Mouse (Mus musculus) bone marrow, adult 2 months (tissue): ENCODE measurements around the gene Abca3. TPM values are rescaled to one million over a fixed set of nuclear protein-coding genes. Genes with fewer than 3 reads are reported as not detected.
A peak's percentile ranks its signal among the peaks of the same experiment; 100 is the strongest.
"Not testable (repeated sequence)": the region's sequence is repeated elsewhere in the genome, so short reads cannot be mapped to it uniquely, and the experiment has no call there.

Source experiments
- H3K27ac ChIP-seq: fragments of 200-500 bp; 2 replicates; pipeline ENCODE4 v1.5.1; 2012; ENCODE audit warnings: low read depth, mild to moderate bottlenecking, control low read depth, inconsistent platforms, low read length; ENCODE audit not compliant: control insufficient read depth, poor library complexity, insufficient read depth
- H3K4me1 ChIP-seq: fragments of 200-500 bp; 2 replicates; pipeline ENCODE4 v1.6.1; 2011; ENCODE audit warnings: low read length; ENCODE audit not compliant: control insufficient read depth, insufficient read depth
- H3K4me3 ChIP-seq: fragments of 200-500 bp; replicated peaks from 2 replicates; pipeline ENCODE3; 2011; ENCODE audit warnings: mild to moderate bottlenecking, low read depth, low read length, control low read depth; ENCODE audit not compliant: control insufficient read depth
- CTCF ChIP-seq: fragments of 200-500 bp; IDR thresholded peaks from 2 replicates; pipeline ENCODE4 v1.5.1; 2011; ENCODE audit warnings: low read length, control low read depth; ENCODE audit not compliant: control insufficient read depth, insufficient read depth
- POLR2A ChIP-seq: fragments of 200-500 bp; IDR thresholded peaks from 2 replicates; pipeline ENCODE4 v1.6.1; 2011; ENCODE audit warnings: low read depth, mild to moderate bottlenecking, control low read depth, low read length, borderline replicate concordance; ENCODE audit not compliant: control insufficient read depth
- WGBS: fragments of 180-500 bp; shearing (Covaris S2); methylation state at CpG from one replicate; pipeline ENCODE4 v1.1.7; 2018; 5-methylcytosine and 5-hydroxymethylcytosine counted together
- polyA plus RNA-seq: library from polyadenylated mRNA; stranded (reverse); fragments of >200 nt; gene quantifications from 2 replicates; pipeline ENCODE4 v1.2.4, GENCODE M21; 2011; ENCODE audit warnings: low replicate concordance; ENCODE audit not compliant: missing spikeins, insufficient read depth, insufficient read length

Gene Abca3
- polyA plus RNA-seq, 1 experiment: 36.5 TPM

DNA sequence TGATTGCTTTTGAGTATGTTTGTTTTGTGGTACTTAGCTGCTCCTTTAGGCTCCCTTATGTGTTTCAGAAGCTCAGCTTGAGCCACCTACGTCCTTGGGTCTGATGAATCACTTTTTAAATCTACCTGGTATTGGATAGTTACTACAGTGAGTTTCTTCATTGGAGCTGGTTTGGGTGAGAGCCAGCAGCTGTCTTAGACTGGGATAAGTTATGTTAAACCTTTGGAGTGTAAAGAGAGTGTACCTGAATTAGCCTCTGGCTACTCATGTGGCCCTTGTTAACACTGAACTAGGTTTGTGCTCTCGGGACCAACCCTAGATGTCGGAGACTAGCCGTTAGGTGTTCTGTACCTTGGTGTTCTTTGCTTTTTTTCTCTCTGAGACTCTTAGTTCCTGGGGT, 71.4 kb downstream of the Abca3 start:
- Histone ChIP-seq H3K4me3 (no peak overlapping the region), H3K4me1 (no peaks in the 10 kb centered on the region; the same call in 1 of the 2 replicates), H3K27ac (no peak overlapping the region)
- 92% methylated on average over 4 of the region's 4 CpGs for WGBS
- TF ChIP-seq CTCF (no peak), POLR2A (no peak)

DNA sequence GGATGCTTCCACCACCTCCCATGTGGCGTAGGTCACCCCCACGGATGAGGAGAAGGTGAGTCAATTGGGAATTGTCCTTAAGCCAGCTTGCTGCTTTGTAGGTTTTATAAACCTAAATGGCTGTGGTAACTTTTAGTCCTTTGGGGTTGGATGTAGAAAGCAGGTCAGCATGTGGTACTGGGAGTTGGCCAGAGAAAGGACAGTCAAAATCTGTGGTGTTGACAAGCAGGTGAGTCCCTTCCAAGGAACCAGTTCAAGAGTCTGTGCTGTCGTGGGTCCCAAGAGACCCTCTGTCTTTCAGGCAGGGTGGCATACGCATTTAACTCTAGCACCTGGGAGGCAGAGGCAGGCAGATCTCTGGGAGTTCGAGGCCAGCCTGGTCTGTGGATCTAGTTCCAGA, 72.7 kb downstream of the Abca3 start:
- Histone ChIP-seq H3K4me1 (no peaks in the 10 kb centered on the region; the same call in 1 of the 2 replicates), H3K27ac (no peak overlapping the region), H3K4me3 (no peak overlapping the region)
- no peak for TF ChIP-seq CTCF
- no peak for TF ChIP-seq POLR2A
- WGBS: 91% methylated on average over 5 of the region's 5 CpGs

DNA sequence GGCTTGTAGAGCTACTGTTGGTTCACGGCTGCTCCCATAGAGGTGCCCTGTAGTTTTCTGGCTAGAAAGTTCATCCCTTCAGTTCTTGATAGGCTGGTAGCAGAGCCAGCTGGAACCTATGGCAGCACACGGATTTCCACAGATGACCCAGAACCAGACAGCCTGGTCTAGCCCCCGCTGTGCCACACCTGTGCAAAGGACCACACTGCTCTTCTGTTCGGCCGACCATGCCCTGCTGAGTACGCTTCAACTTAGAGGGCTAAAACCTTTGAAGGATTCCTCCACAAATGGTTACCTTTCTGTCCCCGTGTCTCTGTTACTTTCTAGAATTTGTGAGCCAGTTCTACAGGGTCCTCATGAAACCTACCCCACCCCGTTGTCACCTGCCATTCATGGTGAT, 73.6 kb downstream of the Abca3 start:
- whole genome bisulfite sequencing: 93% methylated on average over 6 of the region's 8 CpGs
- not testable (repeated sequence) for H3K4me1 ChIP-seq, H3K4me3 ChIP-seq, H3K27ac ChIP-seq

DNA sequence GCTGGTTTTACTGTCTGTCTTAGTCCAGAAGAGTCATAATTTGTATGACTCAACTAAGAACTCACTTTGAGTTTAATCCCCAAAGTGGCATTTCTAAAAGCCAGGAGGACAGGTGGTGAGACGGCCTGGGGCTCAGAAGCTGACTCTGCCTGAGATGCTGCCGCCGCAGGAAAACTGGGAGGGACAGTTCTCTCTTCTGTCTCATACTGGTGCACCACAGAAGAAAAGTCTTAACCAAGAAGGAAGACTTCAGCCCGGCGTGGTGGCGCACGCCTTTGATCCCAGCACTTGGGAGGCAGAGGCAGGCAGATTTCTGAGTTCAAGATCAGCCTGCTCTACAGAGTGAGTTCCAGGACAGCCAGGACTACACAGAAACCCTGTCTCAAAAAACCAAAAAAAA, 74.2 kb downstream of the Abca3 start:
- Histone ChIP-seq H3K4me1 (no peaks in the 10 kb centered on the region; the same call in 1 of the 2 replicates), H3K4me3 (no peak overlapping the region), H3K27ac (no peak overlapping the region)
- 93% methylated on average over 7 of the region's 7 CpGs for WGBS
- TF ChIP-seq CTCF: no peak
- no peak for TF ChIP-seq POLR2A

DNA sequence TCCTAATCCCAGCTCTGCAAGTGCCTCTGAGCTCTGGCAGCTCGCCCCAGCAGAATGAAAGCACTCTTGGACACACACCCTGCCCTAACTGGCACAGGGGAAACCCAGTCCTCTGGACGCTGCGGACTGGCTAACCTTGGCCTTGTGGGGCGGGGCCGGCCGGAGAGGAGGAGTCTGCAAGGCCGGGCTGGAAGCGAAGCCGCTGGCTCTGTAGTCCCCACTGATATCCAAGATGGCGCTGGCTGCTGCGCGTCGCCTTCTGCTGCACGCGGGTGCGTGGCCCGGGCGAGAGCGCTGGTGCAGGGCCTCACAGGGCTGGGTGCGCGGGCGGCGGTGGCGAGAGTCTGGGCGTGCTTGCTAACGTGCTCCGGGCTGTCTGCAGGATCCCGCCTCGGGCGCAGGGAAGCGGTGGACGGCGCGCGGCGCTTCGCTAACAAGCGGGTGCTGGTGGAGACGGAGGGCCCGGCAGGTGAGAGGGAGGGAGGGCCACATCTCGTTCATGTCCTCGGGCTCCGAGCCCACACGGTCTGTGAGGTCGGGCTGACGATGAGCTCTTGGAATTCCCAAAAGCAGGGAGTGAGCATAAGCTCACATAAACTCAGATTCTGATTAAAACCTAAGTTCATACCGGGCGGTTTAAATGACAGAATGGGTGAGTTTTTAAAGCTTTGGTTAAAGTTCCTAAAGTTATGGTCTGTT, 74.9 kb downstream of the Abca3 start, which contains the start of gene Eci1:
Eci1 (plus strand) TSS at position 171 of the 699 bp plus-strand sequence.
- peak within 1 kb of the TSS; percentile 78 for H3K4me3 ChIP-seq
- WGBS: 1% methylated on average over 48 of the region's 48 CpGs
- peak within 1 kb of the TSS; percentile 72 for H3K27ac ChIP-seq
- no peak for TF ChIP-seq CTCF
- TF ChIP-seq POLR2A: peak; percentile 95
- H3K4me1 ChIP-seq: no peaks in the 10 kb centered on the region; the same call in 1 of the 2 replicates

DNA sequence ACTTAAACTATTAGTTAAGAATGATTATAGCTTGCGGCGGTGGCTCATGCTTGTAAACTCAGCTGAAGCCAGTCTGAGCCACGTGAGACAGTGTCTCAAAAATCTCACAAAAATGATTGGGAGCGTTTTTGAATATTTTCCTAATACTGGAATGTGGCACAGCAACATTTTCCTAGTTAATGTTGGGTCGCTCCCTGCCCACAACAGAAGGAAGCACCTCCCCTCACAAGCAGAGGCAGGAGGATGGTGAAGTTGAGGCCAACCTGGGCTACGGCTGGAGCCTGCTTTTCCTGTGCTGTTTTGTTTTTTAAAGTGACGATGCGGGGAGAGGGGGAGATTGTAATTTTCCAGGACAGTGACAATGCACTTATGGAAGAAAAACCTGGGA, 75.4 kb downstream of the Abca3 start:
- H3K27ac ChIP-seq: no peak overlapping the region; the same call in 1 of the 2 replicates
- peak overlapping the region; percentile 78 for H3K4me3 ChIP-seq
- no peaks in the 10 kb centered on the region; the same call in 1 of the 2 replicates for H3K4me1 ChIP-seq
- WGBS: 2% methylated on average over 8 of the region's 8 CpGs
- TF ChIP-seq POLR2A (no peak), CTCF (no peak)

DNA sequence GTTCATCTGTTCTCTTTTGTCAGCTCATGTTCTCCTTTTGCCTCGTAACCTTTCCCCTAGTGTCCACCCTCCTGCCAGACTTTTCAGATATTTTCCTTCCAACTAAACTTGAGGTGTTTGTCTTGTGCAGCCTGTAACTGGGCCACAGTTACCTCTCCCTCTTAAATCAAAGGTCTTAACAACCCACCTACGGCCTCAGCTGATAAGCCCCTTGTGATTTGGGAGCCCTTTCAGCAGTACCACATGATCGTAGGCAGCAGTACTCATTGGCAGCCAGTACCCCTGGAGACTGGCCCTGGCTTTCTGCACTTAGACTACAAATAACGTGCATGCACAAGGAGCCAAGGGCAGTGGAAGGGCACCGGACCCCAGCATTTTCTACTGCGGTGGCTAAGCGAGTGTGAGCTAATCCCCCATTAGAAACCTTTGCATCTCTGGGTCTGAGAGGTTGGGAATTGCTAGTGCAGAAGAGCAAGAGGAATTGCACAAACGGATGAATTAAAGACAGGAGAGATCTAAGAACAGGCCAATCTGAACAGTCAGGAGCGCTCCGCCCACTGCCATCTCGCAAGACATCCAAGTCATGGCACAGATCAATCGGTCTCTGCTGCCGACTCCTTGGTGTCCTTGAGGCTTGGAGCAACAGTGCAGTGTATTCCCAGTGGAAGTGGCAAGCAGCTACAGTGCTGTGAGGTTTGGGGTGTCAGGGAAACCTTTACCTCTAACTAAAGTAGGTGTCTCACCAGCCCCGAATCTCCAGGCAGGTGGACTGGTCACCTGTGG, 77.6 kb downstream of the Abca3 start:
- Histone ChIP-seq H3K27ac (no peak overlapping the region), H3K4me1 (no peaks in the 10 kb centered on the region; the same call in 1 of the 2 replicates), H3K4me3 (no peak overlapping the region)
- WGBS: 87% methylated on average over 14 of the region's 14 CpGs
- TF ChIP-seq CTCF: no peak

DNA sequence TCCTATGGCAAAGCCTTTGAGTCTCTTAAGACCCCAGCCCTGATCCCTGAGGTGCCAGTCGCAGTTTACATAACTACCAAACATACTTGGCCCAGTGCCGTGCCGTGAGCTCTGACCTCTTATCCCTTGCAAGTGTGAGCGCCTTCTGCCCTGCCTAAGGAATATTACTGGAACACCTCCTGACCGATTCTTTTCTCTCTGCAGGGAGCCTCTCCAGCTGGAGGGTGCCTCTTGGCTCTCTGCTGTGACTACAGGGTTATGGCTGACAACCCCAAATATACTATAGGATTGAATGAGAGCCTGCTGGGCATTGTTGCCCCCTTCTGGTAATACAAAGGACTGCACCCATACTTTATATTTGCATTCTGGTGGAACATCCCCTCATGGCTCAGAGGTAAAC, 85.3 kb downstream of the Abca3 start:
- TF ChIP-seq POLR2A: no peak
- TF ChIP-seq CTCF: peak; percentile 12; the same call in 1 of the 2 replicates
- WGBS: 82% methylated on average over 5 of the region's 5 CpGs
- no peak overlapping the region for H3K27ac ChIP-seq
- H3K4me1 ChIP-seq: no peaks in the 10 kb centered on the region
- no peak overlapping the region for H3K4me3 ChIP-seq

DNA sequence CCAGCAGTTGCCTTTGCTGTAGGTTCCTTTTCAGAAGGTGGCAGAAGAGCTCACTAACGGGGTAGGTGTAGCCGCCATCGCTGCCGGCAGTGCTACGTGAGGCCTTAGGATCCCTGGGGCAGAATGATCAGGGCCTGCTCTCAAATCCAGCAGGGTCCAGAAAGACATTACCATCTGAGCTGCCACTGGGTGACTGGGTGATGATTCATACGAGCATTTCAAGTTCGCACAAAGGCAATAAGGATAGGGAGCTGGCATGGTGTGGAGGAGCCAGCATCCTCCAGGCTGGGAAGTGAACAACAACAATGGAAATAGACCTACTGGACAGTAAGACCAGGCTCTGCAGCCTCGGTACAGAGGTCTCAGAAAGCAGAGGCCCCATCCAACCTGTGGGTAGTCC, 88.6 kb downstream of the Abca3 start:
- Histone ChIP-seq H3K27ac (no peak overlapping the region), H3K4me1 (no peaks in the 10 kb centered on the region), H3K4me3 (no peak overlapping the region)
- 91% methylated on average over 8 of the region's 8 CpGs for WGBS
- TF ChIP-seq POLR2A: no peak
- no peak for TF ChIP-seq CTCF
